Mouse (Mus musculus) heart, embryonic 16.5 days (tissue): Measurements from ENCODE around the gene Itm2c. TPM values are rescaled to one million over a fixed set of nuclear protein-coding genes. Genes with fewer than 3 reads are reported as not detected.

Experiments
- ATAC-seq: fragments of 200-750 bp; cut with Nextera tagmentation; replicated peaks from 2 replicates; pipeline ENCODE4 v1.8.0; 2017; ENCODE audit warnings: moderate number of reproducible peaks; ENCODE audit not compliant: insufficient read depth, low FRiP score; ENCODE audit errors: extremely low read depth
- H3K27ac ChIP-seq: fragments of 300-500 bp; sonication (generic); 2 replicates; pipeline ENCODE4 v1.5.1; 2014; ENCODE audit warnings: mild to moderate bottlenecking, low read length, control low read depth, moderate library complexity
- H3K27me3 ChIP-seq: fragments of 300-500 bp; sonication (generic); 2 replicates; pipeline ENCODE4 v1.6.1; 2014; ENCODE audit warnings: low read length, mixed read lengths; ENCODE audit not compliant: control insufficient read depth, insufficient read depth
- H3K36me3 ChIP-seq: fragments of 300-500 bp; sonication (generic); 2 replicates; pipeline ENCODE4 v1.6.1; 2014; ENCODE audit not compliant: control insufficient read depth, insufficient read depth
- H3K4me1 ChIP-seq: fragments of 300-500 bp; sonication (generic); 2 replicates; pipeline ENCODE4 v1.6.1; 2014; ENCODE audit warnings: low read length, mixed read lengths; ENCODE audit not compliant: control insufficient read depth, insufficient read depth
- H3K4me2 ChIP-seq: fragments of 300-500 bp; sonication (generic); 2 replicates; pipeline ENCODE4 v1.6.1; 2014; ENCODE audit warnings: low read depth, mild to moderate bottlenecking, control low read depth, low read length
- H3K4me3 ChIP-seq: fragments of 300-500 bp; sonication (generic); 2 replicates; pipeline ENCODE4 v1.5.1; 2014; ENCODE audit warnings: mild to moderate bottlenecking, control low read depth, low read length
- H3K9ac ChIP-seq: fragments of 300-500 bp; sonication (generic); 2 replicates; pipeline ENCODE4 v1.6.1; 2014; ENCODE audit warnings: low read length, control low read depth
- H3K9me3 ChIP-seq: fragments of 300-500 bp; sonication (generic); replicated peaks from 2 replicates; pipeline ENCODE4 v1.6.1; 2016; ENCODE audit warnings: low read length; ENCODE audit not compliant: control insufficient read depth
- WGBS: fragments of 180-500 bp; shearing (Covaris S2); extraction: QIAGEN DNeasy Blood & Tissue Kit; methylation state at CpG from one replicate; pipeline ENCODE4 v1.1.7; 2014; 5-methylcytosine and 5-hydroxymethylcytosine counted together
- polyA plus RNA-seq: library from polyadenylated mRNA; unstranded; fragments of >200 nt; fragmentation: Nextera tagmentation; extraction: Ambion mirVana; gene quantifications from 2 replicates; pipeline ENCODE4 v1.2.1, GENCODE M21; 2015

Gene Itm2c
- polyA plus RNA-seq, 1 experiment from 2014 or later: 188 TPM

- H3K4me3 ChIP-seq: no peak overlapping the region
- no peak for ATAC-seq
- H3K4me2 ChIP-seq: no peak overlapping the region
- H3K27ac ChIP-seq: no peak overlapping the region
- no peaks in the 10 kb centered on the region for H3K9me3 ChIP-seq
- no peaks in the 10 kb centered on the region for H3K36me3 ChIP-seq
- no peak overlapping the region for H3K9ac ChIP-seq
- no peaks in the 10 kb centered on the region for H3K27me3 ChIP-seq
- WGBS: 80% methylated on average over 5 of the region's 5 CpGs
- H3K4me1 ChIP-seq: peaks cover 4% of the 10 kb centered on the region
Measured at GRCm38 (mm10) chr1:85922865-85923211, 28.8 kb downstream of the Itm2c start.

GRCm38 (mm10) chr1:85925183-85925582, 31.1 kb downstream of the Itm2c start:
- Histone ChIP-seq H3K4me3 (no peak overlapping the region), H3K4me2 (no peak overlapping the region), H3K9ac (no peak overlapping the region), H3K9me3 (no peaks in the 10 kb centered on the region), H3K4me1 (peaks cover 14% of the 10 kb centered on the region), H3K27ac (no peak overlapping the region), H3K36me3 (no peaks in the 10 kb centered on the region), H3K27me3 (no peaks in the 10 kb centered on the region)
- 86% methylated on average over 5 of the region's 5 CpGs for WGBS
- ATAC-seq: no peak

GRCm38 (mm10) chr1:85928057-85928687, 34.1 kb downstream of the Itm2c start, which contains the start of gene 4933407L21Rik:
Gene 4933407L21Rik (plus strand): TSS chr1:85928483.
- WGBS: 45% methylated on average over 4 of the region's 4 CpGs
- Histone ChIP-seq H3K4me2 (no peak within 1 kb of the TSS), H3K27me3 (no peaks in the 10 kb centered on the region), H3K4me3 (no peak within 1 kb of the TSS), H3K36me3 (no peaks in the 10 kb centered on the region), H3K9ac (no peak within 1 kb of the TSS; the same call in 1 of the 2 replicates), H3K9me3 (no peaks in the 10 kb centered on the region), H3K4me1 (peaks cover 18% of the 10 kb centered on the region), H3K27ac (peak within 1 kb of the TSS; percentile 29; the same call in 1 of the 2 replicates)
- peak; percentile 54 for ATAC-seq

- no peaks in the 10 kb centered on the region for H3K27me3 ChIP-seq
- H3K27ac ChIP-seq: no peak overlapping the region
- ATAC-seq: no peak
- H3K4me3 ChIP-seq: no peak overlapping the region
- no peaks in the 10 kb centered on the region for H3K9me3 ChIP-seq
- no peaks in the 10 kb centered on the region for H3K36me3 ChIP-seq
- H3K9ac ChIP-seq: no peak overlapping the region; the same call in 1 of the 2 replicates
- no peak overlapping the region for H3K4me2 ChIP-seq
- WGBS: 76% methylated on average over 4 of the region's 4 CpGs
- peaks cover 24% of the 10 kb centered on the region for H3K4me1 ChIP-seq
Measured at GRCm38 (mm10) chr1:85928688-85929065, 34.6 kb downstream of the Itm2c start.

GRCm38 (mm10) chr1:85929406-85929805, 35.3 kb downstream of the Itm2c start:
- WGBS: 72% methylated on average over 6 of the region's 6 CpGs
- Histone ChIP-seq H3K27ac (no peak overlapping the region), H3K4me2 (no peak overlapping the region), H3K4me1 (peaks cover 28% of the 10 kb centered on the region), H3K4me3 (no peak overlapping the region), H3K9me3 (no peaks in the 10 kb centered on the region), H3K36me3 (no peaks in the 10 kb centered on the region), H3K27me3 (no peaks in the 10 kb centered on the region), H3K9ac (no peak overlapping the region)
- ATAC-seq: no peak

- ATAC-seq: no peak
Measured at GRCm38 (mm10) chr1:85931170-85931569, 37.1 kb downstream of the Itm2c start.

GRCm38 (mm10) chr1:85933226-85933625, 39.1 kb downstream of the Itm2c start:
- Histone ChIP-seq H3K9ac (no peak overlapping the region), H3K27ac (peak overlapping the region; percentile 4; the same call in 1 of the 2 replicates), H3K4me1 (peaks cover 20% of the 10 kb centered on the region), H3K9me3 (peaks cover 2% of the 10 kb centered on the region; the same call in 1 of the 2 replicates), H3K27me3 (peaks cover 3% of the 10 kb centered on the region; the same call in 1 of the 2 replicates), H3K4me3 (no peak overlapping the region), H3K36me3 (no peaks in the 10 kb centered on the region), H3K4me2 (peak overlapping the region; percentile 42)
- 30% methylated on average over 7 of the region's 7 CpGs for WGBS
- 0 out of 2 replicates have a peak, but pooled peaks have one; percentile 15 for ATAC-seq

More at GRCm38 (mm10) chr1:85931170-85931569, 37.1 kb downstream of the Itm2c start:
- Histone ChIP-seq H3K4me3 (no peak overlapping the region), H3K4me2 (no peak overlapping the region), H3K27ac (no peak overlapping the region), H3K27me3 (peaks cover 1% of the 10 kb centered on the region; the same call in 1 of the 2 replicates), H3K4me1 (peaks cover 28% of the 10 kb centered on the region), H3K9me3 (peaks cover 2% of the 10 kb centered on the region; the same call in 1 of the 2 replicates), H3K9ac (no peak overlapping the region), H3K36me3 (no peaks in the 10 kb centered on the region)
- WGBS: 80% methylated on average over 5 of the region's 5 CpGs

GRCm38 (mm10) chr1:85933631-85934465, 39.8 kb downstream of the Itm2c start:
- H3K9me3 ChIP-seq: peaks cover 2% of the 10 kb centered on the region; the same call in 1 of the 2 replicates
- peak; percentile 47; the same call in 1 of the 2 replicates for ATAC-seq
- H3K27ac ChIP-seq: peak overlapping the region; percentile 4; the same call in 1 of the 2 replicates
- H3K9ac ChIP-seq: no peak overlapping the region
- H3K4me1 ChIP-seq: peaks cover 14% of the 10 kb centered on the region
- WGBS: 15% methylated on average over 11 of the region's 11 CpGs
- peak overlapping the region; percentile 42 for H3K4me2 ChIP-seq
- H3K4me3 ChIP-seq: no peak overlapping the region
- peaks cover 3% of the 10 kb centered on the region; the same call in 1 of the 2 replicates for H3K27me3 ChIP-seq
- H3K36me3 ChIP-seq: no peaks in the 10 kb centered on the region

GRCm38 (mm10) chr1:85934560-85934959, 40.5 kb downstream of the Itm2c start:
- H3K4me1 ChIP-seq: peaks cover 14% of the 10 kb centered on the region
- H3K4me3 ChIP-seq: no peak overlapping the region
- H3K9me3 ChIP-seq: peaks cover 2% of the 10 kb centered on the region; the same call in 1 of the 2 replicates
- no peak overlapping the region for H3K9ac ChIP-seq
- 33% methylated on average over 7 of the region's 7 CpGs for WGBS
- H3K27ac ChIP-seq: no peak overlapping the region
- H3K27me3 ChIP-seq: peaks cover 3% of the 10 kb centered on the region; the same call in 1 of the 2 replicates
- H3K4me2 ChIP-seq: no peak overlapping the region
- H3K36me3 ChIP-seq: no peaks in the 10 kb centered on the region
- ATAC-seq: no peak
